Mouse (Mus musculus) MEL (cell line): Measurements from ENCODE around the gene Sap25.

Experiments used
- CTCF ChIP-seq, 3 experiments: IDR thresholded peaks in 2 of 3; conservative IDR thresholded peaks in 1 of 3; 2 replicates each; pipeline ENCODE4 v1.5.1; 2011 to 2012; ENCODE audit warnings: low read length in 3 of 3, low read depth in 2 of 3, mild to moderate bottlenecking in 2 of 3, improper control_type of control experiment in 1 of 3, inconsistent platforms in 1 of 3, mixed read lengths in 1 of 3, moderate library complexity in 1 of 3; ENCODE audit not compliant: control insufficient read depth in 1 of 3, insufficient read depth in 1 of 3, poor library complexity in 1 of 3, severe bottlenecking in 1 of 3
- EP300 ChIP-seq, 2 experiments: IDR thresholded peaks; 2 replicates each; pipeline ENCODE4 v1.6.1; 2011; ENCODE audit warnings: improper control_type of control experiment in 2 of 2, low read length in 2 of 2, low read depth in 1 of 2, mild to moderate bottlenecking in 1 of 2
- GABPA ChIP-seq: IDR thresholded peaks from 2 replicates; pipeline ENCODE4 v1.6.1; 2012; ENCODE audit warnings: low read depth, mild to moderate bottlenecking, inconsistent platforms, low read length, improper control_type of control experiment, moderate library complexity
- MAZ ChIP-seq: IDR thresholded peaks from 2 replicates; pipeline ENCODE4 v1.6.1; 2012; ENCODE audit warnings: low read depth, mild to moderate bottlenecking, inconsistent platforms, low read length, improper control_type of control experiment
- NRF1 ChIP-seq: IDR thresholded peaks from 2 replicates; pipeline ENCODE4 v1.6.1; 2014; ENCODE audit warnings: low read depth, mild to moderate bottlenecking, inconsistent platforms, low read length, improper control_type of control experiment, moderate library complexity; ENCODE audit not compliant: poor library complexity, insufficient read depth, severe bottlenecking
- POLR2A ChIP-seq, 2 experiments: IDR thresholded peaks; 2 replicates each; pipeline ENCODE4 v1.6.1; 2011 to 2012; ENCODE audit warnings: low read length in 2 of 2, mild to moderate bottlenecking in 2 of 2, control low read depth in 1 of 2, improper control_type of control experiment in 1 of 2, low read depth in 1 of 2, moderate library complexity in 1 of 2; ENCODE audit not compliant: control insufficient read depth in 1 of 2, insufficient read depth in 1 of 2, poor library complexity in 1 of 2
- POLR2AphosphoS5 ChIP-seq: IDR thresholded peaks from 2 replicates; pipeline ENCODE4 v1.6.1; 2012; ENCODE audit warnings: low read depth, borderline replicate concordance, mild to moderate bottlenecking, inconsistent platforms, low read length, moderate library complexity, mixed read lengths
- SMC3 ChIP-seq: IDR thresholded peaks from 2 replicates; pipeline ENCODE4 v1.6.1; 2011; ENCODE audit warnings: low read depth, low read length, improper control_type of control experiment
- UBTF ChIP-seq: IDR thresholded peaks from 2 replicates; pipeline ENCODE4 v1.6.1; 2012; ENCODE audit warnings: low read depth, mild to moderate bottlenecking, inconsistent platforms, low read length, improper control_type of control experiment, moderate library complexity, borderline replicate concordance; ENCODE audit not compliant: insufficient read depth
- USF2 ChIP-seq, 2 experiments: IDR thresholded peaks; 2 replicates each; pipeline ENCODE4 v1.6.1; 2011 to 2012; ENCODE audit warnings: improper control_type of control experiment in 2 of 2, low read length in 2 of 2, borderline replicate concordance in 1 of 2, inconsistent platforms in 1 of 2, low read depth in 1 of 2, mild to moderate bottlenecking in 1 of 2; ENCODE audit not compliant: insufficient read depth in 1 of 2
- ZMIZ1 ChIP-seq: IDR thresholded peaks from 2 replicates; pipeline ENCODE4 v1.6.1; 2012; ENCODE audit warnings: low read depth, mild to moderate bottlenecking, inconsistent platforms, low read length, improper control_type of control experiment, moderate library complexity

GRCm38 (mm10) chr5:137631591-137631990, 9.5 kb upstream of the Sap25 start:
- TF ChIP-seq CTCF (IDR thresholded peaks at IDR 0.05 in 2 of 3, conservative IDR thresholded peaks at IDR 0.05 in 1 of 3; ENCODE audit: control insufficient read depth in 1 of 3, insufficient read depth in 1 of 3, low read depth in 2 of 3, low read length in 3 of 3, poor library complexity in 1 of 3, severe bottlenecking in 1 of 3) (no peak), UBTF (no peak), POLR2A (IDR thresholded peaks at IDR 0.05; ENCODE audit: control insufficient read depth in 1 of 2, insufficient read depth in 1 of 2, low read depth in 1 of 2, low read length in 2 of 2, poor library complexity in 1 of 2) (no peak), SMC3 (no peak), MAZ (no peak), NRF1 (no peak), EP300 (IDR thresholded peaks at IDR 0.05; ENCODE audit: low read depth in 1 of 2, low read length in 2 of 2) (0 out of 4 replicates have a peak, but pooled peaks of 1 of the 2 experiments have one; percentile 2), POLR2AphosphoS5 (no peak), USF2 (IDR thresholded peaks at IDR 0.05; ENCODE audit: borderline replicate concordance in 1 of 2, insufficient read depth in 1 of 2, low read depth in 1 of 2, low read length in 2 of 2) (no peak), GABPA (no peak), ZMIZ1 (no peak)
